Mouse (Mus musculus): ENCODE measurements around the gene Ccdc60.

Gene Ccdc60

GRCm38 (mm10) chr5:116269212-116270145 lies 19.3 kb downstream of the Ccdc60 start:
- no peak for DNase-seq

GRCm38 (mm10) chr5:116262689-116263088 lies 26.1 kb downstream of the Ccdc60 start:
- no peak for DNase-seq

- peak; percentile 18 for DNase-seq
These were observed 26.8 kb downstream of the Ccdc60 start for GRCm38 (mm10) chr5:116261944-116262343.

GRCm38 (mm10) chr5:116260356-116260755 lies 28.4 kb downstream of the Ccdc60 start:
- DNase-seq = no peak

GRCm38 (mm10) chr5:116258321-116258860 lies 30.4 kb downstream of the Ccdc60 start:
- DNase-seq = no peak

- DNase-seq = no peak
These were observed 34.9 kb downstream of the Ccdc60 start for GRCm38 (mm10) chr5:116253914-116254313.

GRCm38 (mm10) chr5:116252186-116252585 lies 36.6 kb downstream of the Ccdc60 start:
- DNase-seq = no peak

GRCm38 (mm10) chr5:116246642-116247041 lies 42.1 kb downstream of the Ccdc60 start:
- peak; percentile 49 for DNase-seq

- peak; percentile 53 for DNase-seq
These were observed 44.3 kb downstream of the Ccdc60 start for GRCm38 (mm10) chr5:116244476-116244875.

- DNase-seq = no peak
These were observed 45.2 kb downstream of the Ccdc60 start for GRCm38 (mm10) chr5:116243622-116244021.

GRCm38 (mm10) chr5:116231841-116232643 lies 56.7 kb downstream of the Ccdc60 start:
- DNase-seq = peak; percentile 61

GRCm38 (mm10) chr5:116228414-116228813 lies 60.4 kb downstream of the Ccdc60 start:
- no peak for DNase-seq

- no peak for DNase-seq
These were observed 64.8 kb downstream of the Ccdc60 start for GRCm38 (mm10) chr5:116224023-116224422.

- DNase-seq = no peak
These were observed 66.9 kb downstream of the Ccdc60 start for GRCm38 (mm10) chr5:116221916-116222315.

- no peak for DNase-seq
These were observed 69.5 kb downstream of the Ccdc60 start for GRCm38 (mm10) chr5:116219288-116219687.

- DNase-seq = no peak
These were observed 76.1 kb downstream of the Ccdc60 start for GRCm38 (mm10) chr5:116212706-116213105.

GRCm38 (mm10) chr5:116209378-116210091 lies 79.2 kb downstream of the Ccdc60 start:
- no peak for DNase-seq

- DNase-seq = no peak
These were observed 79.9 kb downstream of the Ccdc60 start for GRCm38 (mm10) chr5:116208741-116209368.

- no peak for DNase-seq
These were observed 86.1 kb downstream of the Ccdc60 start for GRCm38 (mm10) chr5:116202692-116203091.

GRCm38 (mm10) chr5:116194499-116194898 lies 94.3 kb downstream of the Ccdc60 start:
- DNase-seq = no peak

GRCm38 (mm10) chr5:116192693-116193092 lies 96.1 kb downstream of the Ccdc60 start:
- no peak for DNase-seq

- no peak for DNase-seq
These were observed 97.2 kb downstream of the Ccdc60 start for GRCm38 (mm10) chr5:116191596-116191995.

All from lung, postnatal 36 days (tissue).